Mouse (Mus musculus): Measurements from ENCODE around the gene Spock1. TPM values are rescaled to one million over a fixed set of nuclear protein-coding genes. Genes with fewer than 3 reads are reported as not detected.
"Not testable (repeated sequence)": the region's sequence is repeated elsewhere in the genome, so short reads cannot be mapped to it uniquely, and the experiment has no call there.

Gene Spock1
- polyA plus RNA-seq, 1 experiment from 2014 or later, result 12.5 TPM

DNA sequence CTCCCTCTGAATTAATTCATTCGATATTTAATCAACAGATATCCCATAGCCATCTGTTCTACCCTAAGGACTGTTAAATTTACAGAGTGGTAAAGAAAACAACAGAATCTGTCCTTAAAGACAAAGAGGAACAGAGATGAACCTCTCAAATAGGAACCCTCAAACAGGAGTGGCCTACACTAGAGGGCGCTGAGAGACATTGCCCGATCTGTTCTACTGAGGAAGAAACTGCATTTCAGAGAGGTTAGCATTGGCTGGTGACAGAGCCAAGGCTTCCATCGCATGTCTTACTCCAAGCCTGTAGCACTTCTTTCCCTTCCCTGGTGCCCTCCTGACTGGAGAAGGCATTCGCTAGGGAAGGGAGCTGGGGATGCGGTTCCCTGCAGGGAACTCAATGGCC is 431.4 kb downstream of the Spock1 start:
- H3K9ac ChIP-seq (ENCODE audit: low read depth, low read length), result no peak overlapping the region
- H3K4me3 ChIP-seq (ENCODE audit: low read depth, low read length), result no peak overlapping the region
- H3K9me3 ChIP-seq (ENCODE audit: control insufficient read depth, low read length), result no peaks in the 10 kb centered on the region
- 26% methylated on average over 6 of the region's 6 CpGs for WGBS
- ATAC-seq (ENCODE audit: low read depth) (no peak), DNase-seq (ENCODE audit: low spot score) (no peak)
- H3K27ac ChIP-seq (replicated peaks; ENCODE audit: low read depth, low read length), result no peak overlapping the region
- no peak overlapping the region for H3K4me2 ChIP-seq (ENCODE audit: low read depth, low read length)
- H3K4me1 ChIP-seq (ENCODE audit: control insufficient read depth, insufficient read depth, low read length), result no peaks in the 10 kb centered on the region
- H3K27me3 ChIP-seq (replicated peaks; ENCODE audit: control insufficient read depth, insufficient read depth, low read length), result no peaks in the 10 kb centered on the region
- no peaks in the 10 kb centered on the region for H3K36me3 ChIP-seq (ENCODE audit: control insufficient read depth, insufficient read depth, low read length)

DNA sequence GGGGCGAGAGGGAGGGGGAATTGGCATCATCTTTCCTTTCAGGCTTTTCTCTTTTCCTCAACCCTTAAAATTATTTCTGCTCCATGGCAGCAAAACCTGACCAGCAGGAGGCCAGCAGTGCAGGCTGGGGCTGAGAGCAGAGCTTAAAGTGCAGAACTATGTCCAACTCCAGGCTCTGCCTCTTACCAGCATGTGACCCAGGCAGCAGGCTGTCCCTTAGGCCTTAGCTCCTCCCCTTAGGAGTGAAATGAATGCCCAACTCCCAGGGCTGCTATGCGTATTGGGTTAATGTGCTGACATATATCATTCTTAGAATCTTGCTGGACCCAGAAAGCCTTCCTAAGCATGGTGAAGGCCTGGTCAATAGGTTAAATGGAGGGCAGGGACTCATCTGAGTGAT is 434.1 kb downstream of the Spock1 start:
- 74% methylated on average over 2 of the region's 2 CpGs for WGBS
- Histone ChIP-seq H3K27me3 (replicated peaks; ENCODE audit: control insufficient read depth, insufficient read depth, low read length) (no peaks in the 10 kb centered on the region), H3K9me3 (ENCODE audit: control insufficient read depth, low read length) (no peaks in the 10 kb centered on the region), H3K36me3 (ENCODE audit: control insufficient read depth, insufficient read depth, low read length) (no peaks in the 10 kb centered on the region), H3K4me3 (ENCODE audit: low read depth, low read length) (no peak overlapping the region), H3K27ac (replicated peaks; ENCODE audit: low read depth, low read length) (no peak overlapping the region), H3K4me1 (ENCODE audit: control insufficient read depth, insufficient read depth, low read length) (no peaks in the 10 kb centered on the region), H3K9ac (ENCODE audit: low read depth, low read length) (no peak overlapping the region), H3K4me2 (ENCODE audit: low read depth, low read length) (no peak overlapping the region)
- ATAC-seq (ENCODE audit: low read depth) (no peak), DNase-seq (ENCODE audit: low spot score) (no peak)

DNA sequence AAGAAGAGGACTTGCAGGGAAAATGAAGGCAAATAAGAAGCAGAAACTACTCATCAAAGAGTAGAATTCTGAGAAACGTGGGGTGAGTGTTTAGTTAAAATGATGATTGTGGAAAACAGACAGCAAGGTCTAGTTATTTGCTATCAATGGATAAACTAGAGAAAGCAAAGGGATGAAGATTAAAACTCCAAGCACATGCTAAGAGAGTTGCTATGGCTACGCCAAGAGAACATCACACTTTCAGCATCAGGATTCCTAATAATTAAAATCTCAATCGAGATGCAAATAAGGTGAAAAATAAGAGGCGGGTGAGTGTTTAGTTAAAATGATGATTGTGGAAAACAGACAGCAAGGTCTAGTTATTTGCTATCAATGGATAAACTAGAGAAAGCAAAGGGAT is 437.2 kb downstream of the Spock1 start:
- not testable (repeated sequence) for H3K4me2 ChIP-seq (ENCODE audit: low read depth, low read length); H3K27ac ChIP-seq (replicated peaks; ENCODE audit: low read depth, low read length); H3K27me3 ChIP-seq (replicated peaks; ENCODE audit: control insufficient read depth, insufficient read depth, low read length); H3K4me1 ChIP-seq (ENCODE audit: control insufficient read depth, insufficient read depth, low read length); H3K9ac ChIP-seq (ENCODE audit: low read depth, low read length); ATAC-seq (ENCODE audit: low read depth); H3K4me3 ChIP-seq (ENCODE audit: low read depth, low read length); DNase-seq (ENCODE audit: low spot score); H3K9me3 ChIP-seq (ENCODE audit: control insufficient read depth, low read length); H3K36me3 ChIP-seq (ENCODE audit: control insufficient read depth, insufficient read depth, low read length)
- WGBS, result 81% methylated on average over 3 of the region's 4 CpGs

DNA sequence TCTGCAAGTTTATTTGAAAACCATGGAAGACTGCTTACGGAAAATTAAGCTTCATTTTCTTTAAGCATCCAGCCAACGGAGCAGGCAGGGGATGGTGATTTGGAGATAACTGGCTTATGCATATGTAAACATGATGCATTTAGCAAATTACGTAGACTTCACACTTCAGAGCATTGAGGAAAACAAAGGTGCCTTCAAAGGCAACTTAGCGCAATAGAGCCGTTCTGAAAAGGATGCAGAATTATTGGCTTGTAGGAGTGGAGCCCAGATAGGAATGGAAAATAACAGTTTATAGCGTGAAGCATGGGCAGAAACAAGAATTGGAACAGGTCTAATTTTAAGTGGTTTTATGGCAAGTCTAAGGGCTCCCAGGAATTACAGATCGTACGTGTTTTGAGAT is 448.2 kb downstream of the Spock1 start:
- no peak for ATAC-seq (ENCODE audit: low read depth)
- no peak for DNase-seq (ENCODE audit: low spot score)
- no peaks in the 10 kb centered on the region for H3K36me3 ChIP-seq (ENCODE audit: control insufficient read depth, insufficient read depth, low read length)
- H3K4me1 ChIP-seq (ENCODE audit: control insufficient read depth, insufficient read depth, low read length), result no peaks in the 10 kb centered on the region
- no peak overlapping the region for H3K27ac ChIP-seq (replicated peaks; ENCODE audit: low read depth, low read length)
- no peaks in the 10 kb centered on the region for H3K27me3 ChIP-seq (replicated peaks; ENCODE audit: control insufficient read depth, insufficient read depth, low read length)
- H3K4me3 ChIP-seq (ENCODE audit: low read depth, low read length), result no peak overlapping the region
- no peaks in the 10 kb centered on the region for H3K9me3 ChIP-seq (ENCODE audit: control insufficient read depth, low read length)
- WGBS, result 78% methylated on average over 8 of the region's 8 CpGs
- no peak overlapping the region for H3K4me2 ChIP-seq (ENCODE audit: low read depth, low read length)
- H3K9ac ChIP-seq (ENCODE audit: low read depth, low read length), result no peak overlapping the region

DNA sequence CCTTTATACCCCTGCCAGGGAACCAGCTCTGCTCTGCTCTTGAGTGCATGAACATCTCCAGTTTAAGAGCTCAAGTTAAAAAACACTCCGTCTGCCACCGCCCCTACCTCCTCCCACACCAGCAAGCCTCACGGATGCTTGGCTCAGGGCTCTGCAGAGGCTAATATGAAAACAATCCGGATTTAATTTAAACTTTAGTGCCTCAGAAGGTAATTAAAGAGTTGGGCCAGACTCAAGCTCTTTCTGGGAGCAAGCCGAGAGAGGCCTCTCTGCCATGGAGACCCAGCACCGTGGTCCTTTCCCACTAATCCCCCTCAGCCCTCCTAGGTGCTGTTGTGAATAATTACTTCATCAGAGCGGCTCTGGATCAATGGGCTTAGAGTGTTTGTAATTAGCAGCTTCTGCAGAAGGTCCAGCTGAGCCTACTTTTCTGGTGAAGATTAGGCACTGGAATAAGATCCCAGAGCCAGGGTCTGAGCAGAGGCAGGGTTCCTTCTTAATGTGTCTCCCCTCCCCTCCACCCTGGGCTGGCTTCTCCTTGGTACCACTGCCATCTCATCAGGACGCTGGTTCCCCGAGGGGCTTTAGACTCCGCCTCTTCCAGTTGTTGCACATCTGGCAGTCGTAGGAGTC is 457.8 kb downstream of the Spock1 start:
- peak; percentile 83 for ATAC-seq (ENCODE audit: low read depth)
- no peaks in the 10 kb centered on the region for H3K9me3 ChIP-seq (ENCODE audit: control insufficient read depth, low read length)
- H3K27ac ChIP-seq (replicated peaks; ENCODE audit: low read depth, low read length), result no peak overlapping the region
- H3K4me2 ChIP-seq (ENCODE audit: low read depth, low read length), result no peak overlapping the region
- H3K4me1 ChIP-seq (ENCODE audit: control insufficient read depth, insufficient read depth, low read length), result peaks cover 16% of the 10 kb centered on the region
- H3K27me3 ChIP-seq (replicated peaks; ENCODE audit: control insufficient read depth, insufficient read depth, low read length), result no peaks in the 10 kb centered on the region
- H3K36me3 ChIP-seq (ENCODE audit: control insufficient read depth, insufficient read depth, low read length), result no peaks in the 10 kb centered on the region
- 12% methylated on average over 11 of the region's 11 CpGs for WGBS
- no peak overlapping the region for H3K9ac ChIP-seq (ENCODE audit: low read depth, low read length)
- H3K4me3 ChIP-seq (ENCODE audit: low read depth, low read length), result no peak overlapping the region
- peak; percentile 67 for DNase-seq (ENCODE audit: low spot score)

DNA sequence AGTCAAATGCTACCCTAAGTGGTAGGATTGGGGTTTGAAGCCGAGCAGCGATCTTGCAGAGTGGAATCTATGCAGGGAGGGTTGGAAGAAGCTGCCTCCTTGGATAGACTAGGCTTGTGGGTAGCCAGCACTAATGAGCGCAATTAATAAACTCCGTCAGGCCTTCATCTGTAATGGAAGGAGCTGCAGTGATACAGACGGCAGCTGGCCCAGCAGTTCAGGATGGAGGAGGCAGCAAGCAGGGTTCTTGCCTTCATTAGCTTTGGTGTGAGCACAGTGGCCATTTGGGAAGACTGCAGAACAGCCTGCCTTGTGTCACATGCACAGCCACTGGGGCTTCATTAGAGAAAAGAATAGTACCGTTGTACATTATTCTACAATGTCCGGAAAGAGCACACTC is 459.2 kb downstream of the Spock1 start:
- 84% methylated on average over 7 of the region's 7 CpGs for WGBS
- DNase-seq (ENCODE audit: low spot score) (no peak), ATAC-seq (ENCODE audit: low read depth) (no peak; the same call in 1 of the 2 replicates)
- no peaks in the 10 kb centered on the region for H3K27me3 ChIP-seq (replicated peaks; ENCODE audit: control insufficient read depth, insufficient read depth, low read length)
- no peak overlapping the region for H3K4me2 ChIP-seq (ENCODE audit: low read depth, low read length)
- H3K36me3 ChIP-seq (ENCODE audit: control insufficient read depth, insufficient read depth, low read length), result no peaks in the 10 kb centered on the region
- no peak overlapping the region for H3K9ac ChIP-seq (ENCODE audit: low read depth, low read length)
- no peak overlapping the region for H3K4me3 ChIP-seq (ENCODE audit: low read depth, low read length)
- H3K27ac ChIP-seq (replicated peaks; ENCODE audit: low read depth, low read length), result no peak overlapping the region
- H3K4me1 ChIP-seq (ENCODE audit: control insufficient read depth, insufficient read depth, low read length), result peaks cover 16% of the 10 kb centered on the region
- no peaks in the 10 kb centered on the region for H3K9me3 ChIP-seq (ENCODE audit: control insufficient read depth, low read length)

DNA sequence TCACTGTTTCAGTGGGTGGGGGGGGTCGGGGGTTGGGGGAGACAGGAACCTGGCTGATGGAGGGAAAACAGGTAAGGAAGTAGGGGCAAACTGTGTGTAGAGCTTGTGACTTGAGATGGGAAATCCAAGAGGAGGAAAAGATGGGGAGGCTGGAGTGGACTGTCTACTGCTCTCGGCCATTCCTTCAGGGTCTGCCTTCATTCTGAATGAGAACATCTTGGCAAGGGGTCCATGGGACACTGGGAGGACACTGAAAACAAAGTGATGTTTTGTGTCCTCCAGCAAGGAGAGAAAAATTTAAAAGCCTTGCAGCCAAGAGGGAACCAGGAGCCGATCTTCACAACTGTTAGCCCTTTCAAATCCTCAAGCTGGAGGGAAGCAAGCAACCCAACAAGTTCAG is 463.2 kb downstream of the Spock1 start:
- DNase-seq (ENCODE audit: low spot score), result no peak
- 73% methylated on average over 3 of the region's 3 CpGs for WGBS
- no peaks in the 10 kb centered on the region for H3K9me3 ChIP-seq (ENCODE audit: control insufficient read depth, low read length)
- H3K4me3 ChIP-seq (ENCODE audit: low read depth, low read length), result no peak overlapping the region
- H3K36me3 ChIP-seq (ENCODE audit: control insufficient read depth, insufficient read depth, low read length), result no peaks in the 10 kb centered on the region
- H3K27ac ChIP-seq (replicated peaks; ENCODE audit: low read depth, low read length), result no peak overlapping the region
- peaks cover 8% of the 10 kb centered on the region; the same call in 1 of the 2 replicates for H3K4me1 ChIP-seq (ENCODE audit: control insufficient read depth, insufficient read depth, low read length)
- H3K9ac ChIP-seq (ENCODE audit: low read depth, low read length), result no peak overlapping the region
- ATAC-seq (ENCODE audit: low read depth), result no peak
- no peak overlapping the region for H3K4me2 ChIP-seq (ENCODE audit: low read depth, low read length)
- H3K27me3 ChIP-seq (replicated peaks; ENCODE audit: control insufficient read depth, insufficient read depth, low read length), result no peaks in the 10 kb centered on the region

DNA sequence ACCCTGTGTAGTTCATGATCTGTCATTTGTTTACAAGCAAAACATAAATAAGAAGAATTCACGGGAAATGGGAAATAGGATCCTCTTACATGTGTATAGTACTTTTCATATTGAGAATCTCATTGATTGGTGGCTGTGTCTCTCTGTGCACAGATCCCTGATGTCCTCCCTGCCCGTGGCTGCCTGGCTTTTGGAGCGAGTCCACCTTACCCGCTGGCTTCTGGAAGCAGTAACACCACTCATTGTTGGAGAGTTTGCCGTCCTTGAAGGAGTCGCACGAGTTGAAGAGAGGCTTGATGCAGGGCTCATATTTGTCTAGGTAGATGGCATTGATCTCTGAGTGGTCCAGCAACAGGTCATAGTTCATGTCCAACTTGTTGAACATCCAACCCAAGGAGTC is 468.0 kb downstream of the Spock1 start:
- Histone ChIP-seq H3K9ac (ENCODE audit: low read depth, low read length) (no peak overlapping the region), H3K4me3 (ENCODE audit: low read depth, low read length) (no peak overlapping the region), H3K4me1 (ENCODE audit: control insufficient read depth, insufficient read depth, low read length) (no peaks in the 10 kb centered on the region), H3K27me3 (replicated peaks; ENCODE audit: control insufficient read depth, insufficient read depth, low read length) (no peaks in the 10 kb centered on the region), H3K36me3 (ENCODE audit: control insufficient read depth, insufficient read depth, low read length) (no peaks in the 10 kb centered on the region), H3K4me2 (ENCODE audit: low read depth, low read length) (no peak overlapping the region), H3K27ac (replicated peaks; ENCODE audit: low read depth, low read length) (no peak overlapping the region), H3K9me3 (ENCODE audit: control insufficient read depth, low read length) (no peaks in the 10 kb centered on the region)
- ATAC-seq (ENCODE audit: low read depth) (no peak), DNase-seq (ENCODE audit: low spot score) (no peak)
- WGBS, result 90% methylated on average over 7 of the region's 7 CpGs

DNA sequence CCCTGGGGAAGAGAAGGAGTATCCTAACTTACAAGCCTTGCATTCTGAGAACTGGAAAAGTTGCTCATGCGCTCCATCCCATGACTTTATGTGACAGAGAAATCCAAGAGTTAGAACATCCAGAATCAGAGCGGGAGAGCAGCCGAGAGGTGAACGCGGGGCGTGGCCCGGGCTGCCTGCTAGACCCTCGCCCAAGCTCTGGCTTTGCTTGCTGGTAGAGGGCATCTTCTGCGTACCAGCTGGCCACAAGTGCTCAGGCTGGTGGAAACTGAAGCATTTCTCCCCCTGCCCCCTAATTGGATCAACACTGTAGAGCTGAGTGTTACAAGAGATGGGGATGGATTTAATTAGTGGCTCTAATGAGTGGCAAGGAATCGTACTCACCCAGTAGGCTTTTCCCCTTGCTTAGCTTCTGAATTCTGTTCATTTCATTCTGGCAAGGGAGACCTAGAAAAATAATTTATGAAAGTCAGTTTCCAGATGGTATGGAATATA is 472.4 kb downstream of the Spock1 start:
- Histone ChIP-seq H3K36me3 (ENCODE audit: control insufficient read depth, insufficient read depth, low read length) (no peaks in the 10 kb centered on the region), H3K9me3 (ENCODE audit: control insufficient read depth, low read length) (peaks cover 5% of the 10 kb centered on the region; the same call in 1 of the 2 replicates), H3K9ac (ENCODE audit: low read depth, low read length) (no peak overlapping the region), H3K4me3 (ENCODE audit: low read depth, low read length) (no peak overlapping the region), H3K4me2 (ENCODE audit: low read depth, low read length) (no peak overlapping the region), H3K4me1 (ENCODE audit: control insufficient read depth, insufficient read depth, low read length) (no peaks in the 10 kb centered on the region), H3K27ac (replicated peaks; ENCODE audit: low read depth, low read length) (no peak overlapping the region), H3K27me3 (replicated peaks; ENCODE audit: control insufficient read depth, insufficient read depth, low read length) (no peaks in the 10 kb centered on the region)
- ATAC-seq (ENCODE audit: low read depth), result no peak
- no peak for DNase-seq (ENCODE audit: low spot score)
- WGBS, result 63% methylated on average over 10 of the region's 10 CpGs
